Mouse (Mus musculus) embryonic fibroblast, embryonic 13.5 days (primary cell): ENCODE measurements around the gene Psmb7.

Source experiments
- CTCF ChIP-seq: IDR thresholded peaks from 2 replicates; pipeline ENCODE4 v1.5.1; 2011; ENCODE audit warnings: mild to moderate bottlenecking, control low read depth, low read length, moderate library complexity, borderline replicate concordance; ENCODE audit not compliant: insufficient read depth
- POLR2A ChIP-seq: IDR thresholded peaks from 2 replicates; pipeline ENCODE4 v1.6.1; 2011; ENCODE audit warnings: low read depth, mild to moderate bottlenecking, control low read depth, low read length, moderate library complexity

GRCm38 (mm10) chr2:38556721-38557120 is 87.2 kb downstream of the Psmb7 start:
- TF ChIP-seq CTCF (no peak), POLR2A (no peak)
